Mouse (Mus musculus): ENCODE data around the gene Hhipl1. TPM values are rescaled to one million over a fixed set of nuclear protein-coding genes. Genes with fewer than 3 reads are reported as not detected.

Gene Hhipl1
- total RNA-seq, 1 experiment from 2014 or later, result not detected

Other genes starting within 250 kb of the Hhipl1 start
- 89.0 and 91.4 TPM in 2 replicates for gene Setd3, start 127.0 kb upstream of the Hhipl1 start, total RNA-seq (2017)
- gene Ccnk, start 126.7 kb upstream of the Hhipl1 start, total RNA-seq (2017), result 26.4 and 33.0 TPM in 2 replicates
- gene Ccdc85c, start 30.8 kb upstream of the Hhipl1 start, total RNA-seq (2017), result 0.12 and 0.23 TPM in 2 replicates
- not detected in 2 replicates for gene Cyp46a1, start 28.1 kb downstream of the Hhipl1 start, total RNA-seq (2017)
- gene Eml1, start 64.7 kb downstream of the Hhipl1 start, total RNA-seq (2017), result 0.12 and 0.37 TPM in 2 replicates
- 294 and 338 TPM in 2 replicates for gene Evl, start 248.4 kb downstream of the Hhipl1 start, total RNA-seq (2017)